Mouse (Mus musculus): ENCODE results near the gene Top3a.

- TF ChIP-seq CTCF (IDR thresholded peaks at IDR 0.05; ENCODE audit: low read depth): no peak
- TF ChIP-seq EP300 (IDR thresholded peaks at IDR 0.05; ENCODE audit: low read depth): no peak
Observed at GRCm38 (mm10) chr11:60755570-60755969, 21.6 kb downstream of the Top3a start.
